Mouse (Mus musculus): Measurements from ENCODE around the gene Cask.

DNA sequence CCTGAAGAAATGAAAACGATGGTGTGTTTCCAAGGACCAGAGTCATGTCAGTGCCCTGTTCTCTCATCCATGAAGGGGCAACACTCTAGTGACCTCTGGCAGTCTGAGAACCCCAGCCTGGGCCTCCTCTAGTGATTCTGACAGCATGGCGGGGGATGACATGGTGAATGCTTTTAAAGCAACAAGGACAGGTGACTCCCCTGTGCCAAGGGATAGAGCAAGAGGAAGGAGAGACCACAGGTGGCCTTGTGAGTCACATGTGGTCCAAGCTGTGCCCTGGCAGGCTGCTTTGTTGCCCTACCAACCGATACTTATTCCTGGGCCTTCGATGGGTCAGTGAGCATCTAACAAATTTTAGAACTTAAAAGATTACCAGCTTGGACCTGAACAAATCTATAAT, 330.6 kb downstream of the Cask start:
- TF ChIP-seq CTCF (IDR thresholded peaks at IDR 0.05; ENCODE audit: borderline replicate concordance, control insufficient read depth, extremely low read depth, insufficient read depth, low read length, poor library complexity) (no peak), POLR2A (IDR thresholded peaks at IDR 0.05; ENCODE audit: control insufficient read depth, extremely low read depth, insufficient read depth, low read length, poor library complexity) (no peak)
